ENCODE assay signal across 10 mouse cellular contexts in the genomic region with DNA sequence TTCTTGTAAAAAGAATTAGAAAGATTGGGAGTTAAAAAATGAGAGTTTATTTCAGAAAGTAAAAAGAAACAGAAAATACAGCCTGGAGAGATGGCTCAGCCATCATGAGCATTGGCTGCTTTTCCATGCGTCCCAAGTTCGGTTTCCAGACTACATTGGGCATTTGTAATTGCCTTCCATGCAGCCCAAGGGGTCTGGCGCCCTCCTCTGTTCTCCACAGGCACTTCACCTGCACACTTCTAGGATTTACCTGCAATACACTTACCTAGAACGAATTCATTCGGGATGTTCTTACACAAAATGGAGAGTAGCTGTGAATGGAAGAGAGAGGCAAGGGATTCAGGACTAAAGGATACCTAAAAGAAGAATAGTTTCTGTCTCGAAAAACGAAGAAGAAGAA. TPM values are rescaled to one million over a fixed set of nuclear protein-coding genes. Genes with fewer than 3 reads are reported as not detected.
DNase-seq lines count a peak whose midpoint lies in the region; ATAC-seq and TF ChIP-seq lines count a peak whose summit lies in the region.
"Had no signal": no experiment of that assay in that cellular context is flagged by ENCODE, and none has a peak within 500 bp of the region (broad histone marks: within the 10 kb centered on the region; RNA-seq: fewer than 3 reads in every experiment).

No protein-coding gene starts in this region.

- H3K36me3 ChIP-seq in heart, adult 2 months (ENCODE audit: control insufficient read depth, insufficient read depth, low read length): no peaks in the 10 kb centered on the region
- no peaks in the 10 kb centered on the region for H3K36me3 ChIP-seq in liver, embryonic 14.5 days (replicated peaks; ENCODE audit: control insufficient read depth, insufficient read depth, low read depth)
- H3K36me3 ChIP-seq: heart, embryonic 15.5 days had no signal

- H3K27ac ChIP-seq in heart, adult 2 months: no peak overlapping the region
- no peak overlapping the region for H3K27ac ChIP-seq in liver, embryonic 14.5 days
- H3K27ac ChIP-seq: heart, embryonic 15.5 days; macrophage had no signal

- WGBS in heart, adult 2 months: 22% methylated on average over 5 of the region's 7 CpGs
- WGBS in liver, embryonic 14.5 days (ENCODE audit: insufficient replicate concordance): 13% methylated on average over 6 of the region's 7 CpGs

- H3K79me2 ChIP-seq in heart, adult 2 months (replicated peaks; ENCODE audit: control insufficient read depth, insufficient read depth, low read length): no peaks in the 10 kb centered on the region

- no peaks in the 10 kb centered on the region for H3K27me3 ChIP-seq in heart, adult 2 months (ENCODE audit: control insufficient read depth, insufficient read depth, low read length)
- H3K27me3 ChIP-seq in liver, embryonic 14.5 days (ENCODE audit: control insufficient read depth, insufficient read depth, low read length): no peaks in the 10 kb centered on the region
- H3K27me3 ChIP-seq: heart, embryonic 15.5 days had no signal

- no peaks in the 10 kb centered on the region for H3K9me3 ChIP-seq in liver, embryonic 14.5 days (ENCODE audit: control insufficient read depth, low read length)
- H3K9me3 ChIP-seq: heart, embryonic 15.5 days had no signal

- peak; percentile 56; the same call in 1 of the 2 replicates for TF ChIP-seq EP300 in heart, adult 2 months (IDR thresholded peaks at IDR 0.05; ENCODE audit: insufficient read depth, low read depth, low read length)
- no peak for TF ChIP-seq EP300 in liver, embryonic 14.5 days (IDR thresholded peaks at IDR 0.05; ENCODE audit: low read depth)

- peak; percentile 71; the same call in 1 of the 2 replicates for ATAC-seq in common myeloid progenitor, adult 5-6 weeks (replicated peaks; ENCODE audit: low read depth, poor library complexity, severe bottlenecking)
- ATAC-seq in liver, embryonic 14.5 days (ENCODE audit: insufficient read depth): no peak

- TF ChIP-seq POLR2A in heart, adult 2 months (IDR thresholded peaks at IDR 0.05; ENCODE audit: insufficient read depth, low read depth, low read length): no peak

- no peaks in the 10 kb centered on the region for H3K4me1 ChIP-seq in heart, adult 2 months (ENCODE audit: control insufficient read depth, insufficient read depth, low read length)
- no peaks in the 10 kb centered on the region for H3K4me1 ChIP-seq in liver, embryonic 14.5 days (replicated peaks; ENCODE audit: control insufficient read depth in 2 of 2, insufficient read depth in 2 of 2, low read length in 1 of 2)
- H3K4me1 ChIP-seq: heart, embryonic 15.5 days had no signal

- peak; percentile 97 for TF ChIP-seq CTCF in heart, adult 2 months (IDR thresholded peaks at IDR 0.05)
- peak; percentile 57 for TF ChIP-seq CTCF in liver, embryonic 14.5 days (IDR thresholded peaks at IDR 0.05; ENCODE audit: low read depth)

- no peak overlapping the region for H3K4me3 ChIP-seq in heart, adult 2 months
- no peak overlapping the region for H3K4me3 ChIP-seq in liver, embryonic 14.5 days (ENCODE audit: insufficient read depth in 1 of 2, low read depth in 2 of 2, low read length in 2 of 2)
- H3K4me3 ChIP-seq: heart, embryonic 15.5 days had no signal

- H3K4me2 ChIP-seq in liver, embryonic 14.5 days (ENCODE audit: low read depth): no peak overlapping the region
- H3K4me2 ChIP-seq: heart, embryonic 15.5 days had no signal

- intact Hi-C loops in heart, adult 2 months (cut with DNase I): loop anchor here (1.0 kb wide), 2 partner anchors 50 to 82 kb away; no protein-coding TSS in a partner anchor
- intact Hi-C loops in heart, postnatal 25 days (cut with DNase I): loop anchor here (1.0 kb wide), 1 partner anchor 50 kb away; no protein-coding TSS in a partner anchor

- no peak overlapping the region for H3K9ac ChIP-seq in heart, adult 2 months (ENCODE audit: low read depth, low read length)
- no peak overlapping the region for H3K9ac ChIP-seq in liver, embryonic 14.5 days (replicated peaks)
- H3K9ac ChIP-seq: heart, embryonic 15.5 days had no signal

- peak; percentile 29 to 58 for DNase-seq in heart, adult 2 months
- no peak for DNase-seq in heart, postnatal 25 days (ENCODE audit: low spot score)
- peak; percentile 93 for DNase-seq in ES-CJ7 (ENCODE audit: low read depth, low spot score)
- DNase-seq in liver, embryonic 14.5 days (ENCODE audit: low read depth in 3 of 3, low spot score in 3 of 3): no peak
- DNase-seq in urinary bladder, postnatal 10 days (ENCODE audit: low spot score): no peak
- DNase-seq in embryo, embryonic 9.5 days (ENCODE audit: extremely low spot score): no peak
- no peak for DNase-seq in right cerebral cortex, adult 18-20 months

RNA-seq across cellular contexts. Expression of a gene that starts 17.9 kb away (rescaled TPM):
- total RNA-seq in heart, adult 2 months (2021): not detected
- 0.14 and 0.20 TPM in 2 replicates for polyA plus RNA-seq in heart, adult 2 months (2012; rRNA removed)
- not detected for total RNA-seq in heart, postnatal 25 days (2021)
- 18.8 and 22.1 TPM in 2 replicates for total RNA-seq in common myeloid progenitor, adult 5-6 weeks (2017)
- 2.0 and 2.7 TPM in 2 replicates for polyA plus RNA-seq in liver, embryonic 14.5 days (2012; rRNA removed)
- polyA plus RNA-seq in liver, embryonic 14.5 days (2014; fragmentation: Nextera tagmentation; extraction: Ambion mirVana): 1.3 and 2.4 TPM in 2 replicates

RNA-seq across cellular contexts. Expression of a gene that starts 20.1 kb away (rescaled TPM):
- total RNA-seq in heart, adult 2 months (2021): 10 to 100 TPM; 11.5 to 15.1 TPM
- 6.6 and 11.0 TPM in 2 replicates for polyA plus RNA-seq in heart, adult 2 months (2012; rRNA removed)
- 10 to 100 TPM; 17.3 to 18.4 TPM for total RNA-seq in heart, postnatal 25 days (2021)
- total RNA-seq in common myeloid progenitor, adult 5-6 weeks (2017): 20.1 and 36.6 TPM in 2 replicates
- polyA plus RNA-seq in liver, embryonic 14.5 days (2012; rRNA removed): 2.3 and 3.9 TPM in 2 replicates
- 5.2 and 5.4 TPM in 2 replicates for polyA plus RNA-seq in liver, embryonic 14.5 days (2014; fragmentation: Nextera tagmentation; extraction: Ambion mirVana)

Comparison
In these comparisons a context has a peak if more than half of its experiments do, and no peak if none do; other contexts are left out.
1. DNase-seq: peak in heart, adult 2 months (2 of 2) and ES-CJ7 (single experiment); none in heart, postnatal 25 days (single experiment), liver, embryonic 14.5 days (0 of 3), urinary bladder, postnatal 10 days (single experiment), embryo, embryonic 9.5 days (single experiment) and right cerebral cortex, adult 18-20 months (single experiment).
2. RNA of a gene that starts 17.9 kb away (total RNA-seq): 18.8 to 22.1 TPM in common myeloid progenitor, adult 5-6 weeks; not detected in heart, adult 2 months and not detected in heart, postnatal 25 days; every median in the first group is over 10 times any median in the second.